Mouse (Mus musculus): ENCODE results near the gene Ccdc30.

The Ccdc30 gene

DNA sequence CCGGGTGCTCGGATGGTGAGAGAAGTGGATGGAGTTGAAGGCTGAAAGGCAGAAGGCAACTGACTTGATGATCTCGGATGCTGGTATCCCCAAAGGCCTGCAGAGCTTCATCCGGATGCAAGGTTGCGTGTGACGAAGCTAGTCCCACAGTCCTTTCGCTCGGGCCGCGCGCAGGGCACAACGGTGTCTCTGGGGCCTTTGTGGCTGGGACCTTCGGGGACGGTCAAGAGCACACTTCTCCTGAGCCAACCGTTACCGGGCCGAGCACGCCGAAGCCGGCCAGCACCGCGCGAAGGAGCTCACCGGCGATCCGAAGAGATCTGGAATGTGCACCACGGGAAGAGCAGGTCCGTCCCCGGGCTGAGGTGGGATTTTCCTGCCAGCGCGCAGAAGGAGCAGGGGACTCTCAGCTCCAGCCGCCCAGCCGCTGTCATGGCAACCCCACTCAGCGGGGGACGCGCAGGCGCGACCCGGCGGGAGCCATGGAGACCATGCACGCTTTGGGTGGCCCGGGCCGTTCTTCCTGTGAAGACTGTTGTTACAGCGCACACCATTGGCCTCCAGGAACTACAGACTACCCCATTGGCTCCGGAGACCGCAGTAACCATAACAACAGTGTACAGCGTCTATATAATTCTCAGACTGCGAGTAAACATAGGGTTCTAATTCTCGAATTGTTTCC, at the start of gene Ccdc30:
TSS of gene Ccdc30 (minus strand) at position 450 of the 682 bp plus-strand sequence.
- peak; percentile 98 for DNase-seq (ENCODE audit: low spot score)

DNA sequence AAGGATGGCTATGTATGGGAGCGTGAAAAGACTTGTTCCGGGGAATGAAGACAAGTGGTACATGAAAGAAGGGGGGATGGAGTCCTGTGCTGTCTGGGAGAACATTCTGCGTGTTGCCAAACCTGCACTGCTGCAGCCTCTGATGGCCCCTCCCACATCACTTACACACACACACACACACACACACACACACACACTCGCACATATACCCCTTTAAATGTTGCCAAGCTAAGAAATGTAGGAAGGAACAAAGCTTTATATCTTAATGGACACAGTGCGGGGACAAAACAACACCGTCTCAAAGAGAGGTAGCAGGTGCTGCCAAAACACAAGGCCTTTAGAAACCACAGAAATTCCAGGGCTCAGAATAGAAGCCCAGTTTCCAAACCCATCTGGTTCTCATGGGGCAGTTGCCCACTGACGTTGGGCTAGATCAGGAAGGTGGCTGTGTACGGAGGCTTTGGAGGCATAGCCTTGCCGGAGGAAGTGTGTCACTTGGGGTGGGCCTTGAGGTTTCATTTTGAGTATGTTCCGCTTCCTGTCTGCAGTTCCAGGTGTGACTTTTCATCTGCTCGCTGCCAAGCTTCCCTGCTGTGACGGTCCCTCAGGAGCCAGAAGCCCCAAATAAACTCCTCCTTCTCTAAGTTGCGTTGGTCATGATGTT, 48.6 kb upstream of the Ccdc30 start:
- DNase-seq (ENCODE audit: low spot score) = no peak

DNA sequence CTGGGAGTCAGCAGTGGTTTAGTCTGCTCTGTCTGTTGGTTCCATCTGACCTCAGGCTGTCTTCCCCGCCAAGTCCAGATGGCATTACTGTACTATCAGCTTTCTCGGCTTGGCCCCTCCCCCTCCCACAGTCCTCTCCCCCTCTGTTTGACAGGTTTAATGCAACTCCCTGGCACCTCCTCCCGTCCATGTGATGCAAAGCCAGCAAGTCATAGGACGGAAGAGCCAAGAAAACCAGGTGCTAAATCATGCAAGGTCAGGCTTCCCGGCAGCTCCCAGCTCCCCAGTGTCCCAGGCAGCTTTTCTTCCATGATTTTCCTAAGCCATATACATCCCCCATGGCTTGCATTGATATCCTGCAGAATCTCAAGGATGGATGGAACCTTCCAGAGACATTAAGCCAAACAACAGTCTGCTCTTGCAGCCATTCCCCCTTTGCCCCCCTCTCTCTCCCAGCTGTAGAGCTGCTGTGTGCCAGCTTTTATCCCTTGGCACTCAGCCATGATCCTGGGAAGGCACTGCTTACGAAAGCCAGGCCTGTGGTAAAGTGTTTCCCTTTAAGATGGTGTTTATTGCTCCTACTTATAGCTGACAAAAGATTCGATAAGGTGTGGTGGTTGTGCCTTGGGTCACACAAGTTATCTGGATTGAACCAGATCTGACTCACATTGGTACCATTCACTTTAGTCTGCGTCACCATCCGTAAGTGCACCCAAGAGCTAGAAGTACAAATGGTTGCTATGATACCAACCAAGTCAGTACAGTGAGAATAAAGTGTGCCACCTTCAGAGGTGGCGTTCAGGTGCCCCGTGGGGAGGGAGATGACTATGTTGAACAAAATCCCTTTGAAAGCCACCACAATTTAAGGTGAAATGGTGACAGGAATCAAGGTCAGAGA, 47.8 kb upstream of the Ccdc30 start:
- DNase-seq (ENCODE audit: low spot score) = peak; percentile 54

- DNase-seq (ENCODE audit: low spot score) = no peak
These were observed 47.1 kb upstream of the Ccdc30 start for GRCm38 (mm10) chr4:119462457-119462856.

DNA sequence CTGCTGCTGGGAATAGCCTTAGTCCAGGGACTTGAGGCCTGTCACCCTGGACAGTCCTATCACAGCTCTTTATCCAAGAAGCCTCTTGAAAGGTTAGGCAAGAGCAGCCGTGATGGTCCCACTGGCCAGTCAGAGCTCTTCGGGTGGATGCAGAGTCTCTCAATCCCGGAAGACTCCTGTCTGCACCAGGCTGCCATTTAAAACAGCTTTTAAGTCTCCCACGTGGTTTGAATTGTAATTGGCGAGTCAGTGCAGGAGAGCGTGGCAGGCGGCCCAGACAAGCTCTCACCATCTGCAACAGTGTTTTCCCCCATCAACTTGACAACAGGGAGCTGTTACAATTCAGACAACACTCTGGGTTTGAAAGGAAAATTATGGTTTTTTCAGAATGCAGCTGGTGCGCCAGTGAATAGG, 45.4 kb upstream of the Ccdc30 start:
- DNase-seq (ENCODE audit: low spot score) = peak; percentile 41

DNA sequence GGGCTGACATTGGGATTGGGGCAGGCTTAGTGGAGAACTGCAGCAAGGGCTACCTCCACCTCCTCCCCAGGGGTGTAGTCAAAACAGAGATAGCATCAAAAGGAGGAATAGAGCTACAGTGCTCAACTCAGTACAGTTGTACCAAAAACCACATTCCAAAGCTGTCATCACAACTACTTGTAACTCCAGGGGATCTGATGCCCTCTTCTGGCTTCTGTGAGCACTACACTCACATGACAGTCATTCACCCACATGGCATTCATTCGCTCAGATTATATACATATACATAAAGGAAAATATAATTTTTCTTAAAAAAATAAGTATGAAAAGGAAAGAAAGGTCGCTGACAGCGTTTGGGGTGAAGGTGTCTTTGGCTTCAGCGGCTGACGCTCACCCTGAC, 45.0 kb upstream of the Ccdc30 start:
- DNase-seq (ENCODE audit: low spot score) = peak; percentile 52

GRCm38 (mm10) chr4:119453533-119453932, 38.2 kb upstream of the Ccdc30 start:
- DNase-seq (ENCODE audit: low spot score) = peak; percentile 61

- peak; percentile 11 for DNase-seq (ENCODE audit: low spot score)
These were observed 37.8 kb upstream of the Ccdc30 start for GRCm38 (mm10) chr4:119453128-119453527.

- DNase-seq (ENCODE audit: low spot score) = no peak
These were observed 35.1 kb upstream of the Ccdc30 start for GRCm38 (mm10) chr4:119450436-119450835.

DNA sequence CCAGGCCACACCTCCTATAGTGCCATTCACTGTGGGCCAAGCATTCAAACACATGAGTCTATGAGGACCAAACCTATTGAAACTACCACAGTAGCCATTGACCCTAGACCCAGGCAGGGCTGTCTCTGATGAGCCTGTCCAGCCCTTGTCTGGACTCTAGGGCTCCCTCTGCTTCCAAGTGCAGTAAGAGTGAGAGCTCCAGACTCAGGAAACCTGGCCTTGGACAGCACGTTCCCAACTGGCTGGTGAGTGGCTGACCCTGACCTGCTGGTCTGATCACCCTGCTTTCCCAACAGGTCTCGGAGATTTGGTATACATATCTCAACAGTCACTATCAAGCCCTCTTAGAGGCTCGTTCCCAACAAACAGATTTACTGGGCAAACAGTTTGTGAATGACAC, 32.5 kb upstream of the Ccdc30 start:
- DNase-seq (ENCODE audit: low spot score) = no peak

GRCm38 (mm10) chr4:119447261-119447660, 31.9 kb upstream of the Ccdc30 start:
- no peak for DNase-seq (ENCODE audit: low spot score)

- no peak for DNase-seq (ENCODE audit: low spot score)
These were observed 27.2 kb upstream of the Ccdc30 start for GRCm38 (mm10) chr4:119442539-119442938.

DNA sequence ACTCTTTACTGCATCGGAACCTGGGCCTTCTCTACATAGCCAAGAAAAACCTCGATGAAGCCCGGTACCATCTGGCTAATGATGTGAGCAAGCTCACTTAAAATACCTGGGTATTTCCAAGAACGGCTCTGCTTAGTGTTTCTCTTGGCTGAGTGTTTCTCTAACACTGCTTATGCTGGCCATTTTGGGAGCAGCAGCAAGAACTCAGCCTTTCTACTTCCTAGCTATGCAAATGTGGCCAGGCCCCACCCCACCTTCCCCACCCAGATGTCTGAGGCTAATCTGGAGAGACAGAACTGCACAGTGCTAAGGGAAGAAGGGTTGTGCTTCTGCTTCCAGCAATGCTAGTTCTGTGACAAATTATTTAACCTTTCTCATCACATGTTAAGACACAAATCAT, 26.5 kb upstream of the Ccdc30 start:
- no peak for DNase-seq (ENCODE audit: low spot score)

DNA sequence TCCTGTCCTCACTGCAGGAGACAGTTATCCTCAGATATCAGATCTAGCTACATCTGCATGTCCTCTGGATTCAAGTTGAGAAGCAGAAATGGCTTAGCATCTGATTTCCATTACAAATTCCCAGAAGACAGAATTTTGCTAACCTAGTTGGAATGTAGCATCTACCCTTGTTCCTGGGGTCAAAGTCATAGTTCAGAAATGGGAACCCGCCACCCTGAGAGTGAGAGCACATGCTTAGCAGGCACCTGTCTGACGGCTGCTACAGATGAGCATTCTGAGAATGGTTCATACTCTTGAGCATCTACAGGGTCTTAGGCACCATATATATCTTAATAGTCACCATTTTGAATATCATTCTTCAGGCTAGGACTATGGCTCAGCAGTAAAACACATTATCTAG, 22.6 kb upstream of the Ccdc30 start:
- no peak for DNase-seq (ENCODE audit: low spot score)

GRCm38 (mm10) chr4:119430678-119431077, 15.4 kb upstream of the Ccdc30 start:
- DNase-seq (ENCODE audit: low spot score) = peak; percentile 63

DNA sequence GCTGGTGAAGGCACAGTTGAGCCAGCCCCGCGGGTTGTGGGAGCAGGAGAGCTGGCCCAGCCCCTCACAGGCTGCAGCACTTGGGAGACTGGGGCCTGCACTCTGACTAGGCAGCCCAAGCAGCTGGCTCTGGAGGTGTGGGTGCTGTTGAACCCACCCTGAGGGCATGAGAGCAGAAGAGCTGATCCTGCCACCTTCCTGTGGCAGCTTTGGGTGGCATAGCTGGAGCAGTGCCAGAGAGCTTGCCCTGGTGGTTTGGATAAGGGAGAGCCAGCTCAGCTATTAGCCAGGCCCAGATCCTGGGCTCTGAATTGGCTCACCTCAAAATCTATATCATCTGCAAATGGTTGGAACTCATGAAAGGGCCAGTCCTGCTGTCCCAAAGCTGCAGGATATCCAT, 12.4 kb upstream of the Ccdc30 start:
- DNase-seq (ENCODE audit: low spot score) = no peak

- DNase-seq (ENCODE audit: low spot score) = no peak
These were observed 10.3 kb upstream of the Ccdc30 start for GRCm38 (mm10) chr4:119425601-119426000.

DNA sequence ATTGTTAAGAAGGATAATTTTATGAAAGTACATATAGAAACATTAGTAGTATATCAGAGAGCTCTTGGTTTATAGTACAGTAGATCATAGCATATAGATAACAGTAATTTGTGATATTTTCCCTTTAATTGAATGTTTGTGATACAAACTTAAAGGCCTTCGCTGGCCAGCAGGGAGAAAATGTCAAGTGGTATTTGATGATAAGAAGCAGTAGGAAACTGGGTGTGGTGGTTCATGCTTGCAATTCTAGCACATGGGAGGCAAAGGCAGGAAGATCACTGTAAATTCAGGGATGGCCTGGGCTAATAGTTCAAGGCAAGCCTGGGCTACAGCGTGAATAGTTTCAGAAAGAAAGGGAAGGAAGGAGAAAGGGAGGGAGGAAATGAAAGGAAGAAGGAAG, 9.8 kb upstream of the Ccdc30 start:
- DNase-seq (ENCODE audit: low spot score) = no peak

DNA sequence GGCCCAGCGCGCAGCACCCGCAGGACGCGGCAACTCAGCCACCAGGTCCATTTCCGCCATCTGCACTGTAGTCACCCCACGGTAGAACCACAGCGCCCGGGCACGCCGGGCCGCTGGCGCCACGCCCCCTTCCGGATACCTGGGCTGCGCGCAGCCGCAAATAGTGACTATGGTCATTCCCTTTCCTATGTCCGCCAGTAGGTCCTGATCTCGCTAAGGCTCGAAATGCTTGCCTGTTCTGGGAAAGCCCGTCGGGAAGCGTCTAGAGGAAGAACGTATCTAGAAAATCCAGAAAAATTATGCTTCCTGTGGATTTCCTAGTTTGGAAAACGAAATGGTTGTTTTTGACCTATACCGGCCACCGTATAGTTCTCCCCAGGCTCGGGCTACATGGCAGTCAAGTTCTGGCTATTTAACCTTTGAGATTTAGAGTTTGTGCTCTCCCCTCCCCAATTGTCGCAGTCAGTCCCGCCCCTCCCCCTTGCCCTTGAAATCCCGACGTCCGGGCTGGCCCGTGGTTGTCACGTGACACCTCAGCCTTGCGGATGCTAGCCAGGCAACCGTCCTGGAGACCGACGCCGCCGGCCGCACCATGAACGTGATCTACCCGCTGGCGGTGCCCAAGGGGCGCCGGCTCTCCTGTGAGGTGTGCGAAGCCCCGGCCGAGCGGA, 7.1 kb upstream of the Ccdc30 start, which contains the start of the genes Ppcs and Zmynd12:
TSS of gene Ppcs (minus strand) at position 127 of the 671 bp plus-strand sequence.
TSS of gene Zmynd12 (plus strand) at position 521 of the 671 bp plus-strand sequence.
- peak; percentile 93 for DNase-seq (ENCODE audit: low spot score)

GRCm38 (mm10) chr4:119421921-119422293, 6.6 kb upstream of the Ccdc30 start:
- no peak for DNase-seq (ENCODE audit: low spot score)

DNA sequence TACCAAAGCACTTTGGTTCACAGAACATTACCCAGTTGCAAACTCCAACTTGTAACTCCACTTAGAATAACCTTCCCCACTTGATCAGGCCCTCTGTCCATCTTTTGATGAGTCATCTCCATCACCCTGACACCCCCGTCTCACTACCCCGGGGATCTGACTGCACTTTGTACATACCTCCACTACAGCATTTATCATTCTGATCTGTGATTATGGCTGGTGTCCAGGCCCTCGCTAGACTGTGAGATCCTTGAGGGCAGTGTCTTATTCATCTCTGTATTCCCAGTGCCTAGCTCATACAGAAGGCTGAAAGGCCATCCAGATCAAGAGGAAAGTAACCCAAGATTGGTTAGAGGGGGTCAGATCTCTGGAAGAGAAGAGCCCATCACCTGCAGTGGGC, 5.9 kb upstream of the Ccdc30 start:
- DNase-seq (ENCODE audit: low spot score) = no peak

DNA sequence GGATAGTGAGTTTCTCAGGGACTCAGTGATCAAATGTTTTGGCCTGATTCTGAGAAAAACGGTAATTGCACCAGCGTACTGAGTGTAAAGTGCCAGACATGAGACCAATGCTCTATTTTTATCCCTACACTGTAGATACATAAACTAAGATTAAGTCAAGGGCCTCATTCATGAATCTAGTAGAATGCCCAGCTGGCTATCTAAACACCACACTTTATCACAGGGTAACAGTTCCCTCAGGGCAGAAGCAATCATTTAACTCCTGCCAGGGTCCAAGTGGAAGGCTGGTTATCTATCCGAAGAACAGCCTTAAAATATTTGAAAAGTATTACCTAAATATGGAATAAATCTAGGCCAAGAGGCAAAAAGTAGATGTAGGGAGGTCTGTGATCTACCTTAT, 2.6 kb upstream of the Ccdc30 start:
- DNase-seq (ENCODE audit: low spot score) = no peak
